Mouse (Mus musculus) cerebellum, adult 2 months (tissue): ENCODE data around the gene Ssbp1.

ENCODE experiments used
- CTCF ChIP-seq: fragments of 200-500 bp; IDR thresholded peaks from 2 replicates; pipeline ENCODE4 v1.5.1; 2011; ENCODE audit warnings: low read depth, mild to moderate bottlenecking, control low read depth, low read length, moderate library complexity, borderline replicate concordance; ENCODE audit not compliant: insufficient read depth
- POLR2A ChIP-seq: fragments of 200-500 bp; IDR thresholded peaks from 2 replicates; pipeline ENCODE4 v1.6.1; 2011; ENCODE audit warnings: low read length, control low read depth, borderline replicate concordance; ENCODE audit not compliant: insufficient read depth

DNA sequence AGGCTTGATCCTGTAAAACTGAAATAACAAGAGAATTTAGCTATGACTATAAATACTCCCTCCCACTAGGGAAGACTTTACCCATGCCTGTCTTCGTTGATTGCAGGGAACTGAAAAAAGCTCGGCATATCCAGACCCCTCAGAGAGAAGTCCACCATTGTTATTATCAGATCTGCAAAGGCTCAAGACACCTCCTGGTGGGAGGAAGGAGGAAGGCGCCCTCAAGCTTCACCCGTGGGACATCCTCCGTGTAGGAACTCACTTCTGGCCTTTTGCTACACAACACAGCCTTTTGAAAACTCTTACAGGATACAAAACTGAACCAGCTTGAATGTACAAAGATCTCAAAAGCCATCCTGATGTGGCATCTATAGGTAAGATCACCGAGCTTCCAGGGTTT, 5.4 kb upstream of the Ssbp1 start:
- TF ChIP-seq POLR2A (no peak), CTCF (no peak)
